Mouse (Mus musculus) thymus, postnatal 4 days (tissue): ENCODE data around the gene Rhou.

ENCODE experiments used
- DNase-seq: peaks from one replicate; pipeline ENCODE4 v3.0.0; 2021

Rhou gene

DNA sequence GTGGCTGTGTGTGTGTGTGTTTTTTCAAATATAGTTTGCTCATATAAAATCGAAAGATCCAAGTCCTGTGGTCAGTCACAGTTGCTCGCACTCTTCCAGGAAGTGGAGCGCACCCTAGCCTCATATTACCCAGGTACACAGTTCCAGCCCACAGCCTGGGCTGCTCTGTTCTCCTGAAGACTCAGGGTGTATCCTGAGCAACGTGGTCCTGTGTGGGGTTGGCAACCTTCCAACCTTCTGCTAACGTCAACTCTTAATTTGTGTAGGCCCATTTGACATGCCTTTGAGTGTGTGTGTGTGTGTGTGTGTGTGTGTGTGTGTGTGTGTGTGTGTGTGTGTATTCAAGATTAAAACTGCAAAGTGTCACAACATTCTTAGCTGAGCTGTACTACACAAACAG, 43.6 kb downstream of the Rhou start:
- DNase-seq: no peak

DNA sequence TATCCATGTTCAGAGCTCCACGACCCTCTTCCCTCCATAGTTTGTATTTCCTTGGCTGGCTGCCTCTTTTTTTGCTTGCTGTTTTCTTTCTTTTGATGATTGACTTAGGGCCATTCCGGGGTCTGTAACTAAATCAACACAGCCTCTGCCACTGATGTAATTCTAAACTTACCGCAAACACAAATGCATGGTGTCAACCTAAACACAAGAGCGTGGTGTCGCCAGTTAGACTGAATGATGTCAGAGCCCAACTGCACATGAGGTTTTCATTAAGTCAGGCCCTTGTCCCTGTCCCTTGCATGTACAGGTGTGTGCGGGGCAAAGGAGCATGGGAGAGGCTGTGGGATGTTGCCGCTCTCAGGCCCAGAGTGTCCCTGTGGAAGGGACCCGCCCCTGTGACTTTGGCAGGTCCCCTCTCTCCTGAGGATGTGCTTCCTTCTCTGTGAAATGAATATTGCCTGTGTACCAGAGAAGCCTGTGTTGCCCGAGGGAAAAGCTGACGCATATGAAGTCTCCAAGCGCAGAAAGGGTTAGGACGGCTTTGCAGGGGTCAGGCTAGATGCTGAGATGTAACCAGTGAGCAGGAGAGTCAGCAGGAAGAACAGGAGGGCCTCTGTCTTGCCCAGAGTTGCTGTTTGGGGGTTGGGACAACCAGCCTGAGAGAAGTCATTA, 46.8 kb downstream of the Rhou start:
- DNase-seq: no peak

DNA sequence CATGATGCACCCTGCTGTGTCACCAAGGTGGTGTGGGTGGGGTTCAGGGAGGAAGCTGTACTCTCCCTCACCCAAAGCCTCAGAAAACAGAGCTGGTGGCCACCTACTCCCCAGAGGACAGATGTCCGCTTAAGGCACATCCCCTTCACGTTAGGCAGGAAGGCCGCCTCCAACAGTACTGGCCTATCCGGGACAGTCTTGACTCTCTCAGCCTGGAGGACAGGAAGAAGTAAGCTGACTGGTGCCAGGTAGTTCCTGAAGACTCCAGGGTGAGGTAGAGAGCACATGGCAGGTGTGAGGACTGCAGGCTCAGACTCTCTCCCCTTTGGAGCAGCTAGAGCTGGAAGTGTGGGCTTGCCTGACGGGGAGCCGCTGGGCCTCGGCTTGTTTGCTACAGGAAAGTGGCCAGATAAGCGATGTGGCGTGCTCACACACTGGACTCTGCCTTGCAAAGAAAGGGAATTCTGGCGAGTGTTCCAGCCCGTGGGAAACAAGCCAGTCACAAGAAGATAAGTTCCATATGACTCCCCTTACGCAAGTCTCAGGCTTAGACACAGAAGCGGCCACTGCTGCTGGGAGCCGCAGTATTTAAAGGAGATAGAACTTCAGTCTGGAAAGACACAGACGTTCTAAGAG, 48.3 kb downstream of the Rhou start:
- DNase-seq: no peak

DNA sequence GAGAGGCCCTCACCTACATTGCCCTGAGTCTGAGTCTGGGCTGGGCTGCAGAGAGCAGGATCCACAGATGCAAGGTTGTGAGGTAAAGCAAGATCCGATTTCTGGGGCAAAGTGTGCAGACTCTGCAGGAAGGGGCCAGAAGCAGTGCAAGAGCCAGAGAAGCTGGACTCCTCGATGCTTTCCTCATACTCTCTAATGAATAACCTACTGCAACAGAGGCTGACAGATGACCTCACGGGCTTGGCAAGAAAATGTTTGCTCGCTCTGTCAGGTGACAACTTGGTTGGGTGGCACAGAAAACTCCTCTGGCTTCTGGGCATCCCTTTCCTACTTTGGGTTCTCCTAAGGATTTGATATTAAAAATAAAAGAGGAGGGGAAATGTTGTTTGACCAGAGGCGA, 51.6 kb downstream of the Rhou start:
- no peak for DNase-seq

GRCm38 (mm10) chr8:123707137-123707536, 53.4 kb downstream of the Rhou start:
- DNase-seq: no peak

DNA sequence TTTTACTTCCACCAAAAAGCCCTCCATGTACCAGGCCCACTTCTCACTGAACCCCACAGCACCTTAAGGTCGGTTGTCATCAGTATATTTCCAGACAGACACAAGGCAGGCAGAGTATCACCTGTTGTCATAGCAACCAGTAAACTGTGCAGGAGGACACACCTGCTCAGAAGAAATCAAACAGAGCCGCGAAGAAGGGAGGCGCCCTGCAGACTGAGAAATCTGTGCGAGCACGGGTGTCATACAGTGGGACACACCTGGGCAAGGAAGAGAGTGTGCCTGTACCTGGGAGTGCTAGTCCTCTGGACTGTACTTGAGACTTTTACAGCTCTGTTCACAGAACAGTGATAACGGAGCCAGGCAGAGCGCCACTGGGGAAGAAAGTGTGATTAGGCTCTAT, 55.0 kb downstream of the Rhou start:
- no peak for DNase-seq

DNA sequence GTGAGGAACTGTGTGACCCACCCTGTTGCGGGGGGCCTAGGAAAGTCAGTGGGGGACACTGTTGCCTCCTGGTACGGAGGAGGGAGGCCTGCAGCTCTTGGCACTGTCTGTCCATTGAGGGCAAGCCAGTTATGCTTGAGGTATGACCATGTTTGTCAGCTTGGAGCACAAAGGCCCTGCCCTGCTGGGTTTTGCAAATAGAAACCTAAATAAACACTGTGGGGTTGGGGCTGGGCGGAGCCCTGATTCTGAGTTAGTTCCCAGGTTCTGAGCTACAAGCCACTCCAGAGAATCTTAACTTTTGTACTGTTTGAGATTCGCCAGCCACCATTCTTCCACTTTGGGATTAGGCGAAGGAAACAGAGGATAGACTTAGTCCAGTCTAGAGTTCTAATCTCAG, 56.6 kb downstream of the Rhou start:
- no peak for DNase-seq
